Mouse (Mus musculus): ENCODE results near the gene Pik3cg.

DNA sequence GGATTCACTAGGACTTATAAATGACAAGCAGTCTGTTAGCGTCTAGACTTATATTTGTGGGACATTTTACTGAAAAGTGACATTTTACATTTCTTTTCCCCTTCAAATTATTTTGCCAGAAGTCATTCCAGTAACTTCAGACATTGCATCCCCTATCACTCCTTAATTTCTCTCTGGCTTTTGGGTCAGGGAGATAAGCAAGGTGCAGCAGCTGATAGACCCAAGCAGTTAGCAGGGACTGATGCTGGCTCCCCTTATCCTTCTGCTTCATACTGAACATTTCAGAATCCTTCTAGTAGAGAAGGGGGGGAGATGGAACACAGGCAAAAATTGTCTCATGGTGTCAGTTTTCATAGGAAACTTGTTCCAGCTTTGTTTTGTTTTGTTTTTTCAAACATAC, 22.9 kb upstream of the Pik3cg start:
- TF ChIP-seq POLR2A (IDR thresholded peaks at IDR 0.05; ENCODE audit: low read depth, low read length) (no peak), CTCF (IDR thresholded peaks at IDR 0.05; ENCODE audit: extremely low read depth, insufficient read length, insufficient replicate concordance, low read depth, low read length) (no peak)
